Mouse (Mus musculus): Measurements from ENCODE around the gene Tbx6.

Tbx6 gene

GRCm38 (mm10) chr7:126780971-126781635 lies at the start of gene Tbx6:
Tbx6 (plus strand) TSS chr7:126781483.
- no peak for DNase-seq (ENCODE audit: low read depth)

GRCm38 (mm10) chr7:126736122-126736521 lies 45.2 kb upstream of the Tbx6 start:
- DNase-seq (ENCODE audit: low read depth): no peak

GRCm38 (mm10) chr7:126739551-126739950 lies 41.7 kb upstream of the Tbx6 start:
- DNase-seq (ENCODE audit: low read depth): no peak

GRCm38 (mm10) chr7:126740132-126740735 lies 41.0 kb upstream of the Tbx6 start:
- DNase-seq (ENCODE audit: low read depth): no peak

GRCm38 (mm10) chr7:126740977-126741376 lies 40.3 kb upstream of the Tbx6 start:
- no peak for DNase-seq (ENCODE audit: low read depth)

- DNase-seq (ENCODE audit: low read depth): no peak
Measured at GRCm38 (mm10) chr7:126741452-126741851, 39.8 kb upstream of the Tbx6 start.

GRCm38 (mm10) chr7:126741964-126742482 lies 39.3 kb upstream of the Tbx6 start:
- DNase-seq (ENCODE audit: low read depth): no peak

- DNase-seq (ENCODE audit: low read depth): no peak
Measured at GRCm38 (mm10) chr7:126746066-126746465, 35.2 kb upstream of the Tbx6 start.

GRCm38 (mm10) chr7:126746798-126747197 lies 34.5 kb upstream of the Tbx6 start:
- DNase-seq (ENCODE audit: low read depth): no peak

GRCm38 (mm10) chr7:126748824-126749223 lies 32.5 kb upstream of the Tbx6 start:
- DNase-seq (ENCODE audit: low read depth): no peak

- no peak for DNase-seq (ENCODE audit: low read depth)
Measured at GRCm38 (mm10) chr7:126749582-126750343, 31.5 kb upstream of the Tbx6 start.

- DNase-seq (ENCODE audit: low read depth): peak; percentile 93
Measured at GRCm38 (mm10) chr7:126754866-126755265, 26.4 kb upstream of the Tbx6 start.

GRCm38 (mm10) chr7:126758539-126758938 lies 22.7 kb upstream of the Tbx6 start:
- DNase-seq (ENCODE audit: low read depth): no peak

- peak; percentile 94 for DNase-seq (ENCODE audit: low read depth)
Measured at GRCm38 (mm10) chr7:126759050-126759671, 22.1 kb upstream of the Tbx6 start, which contains the start of gene Mapk3. Mapk3 (plus strand) TSS chr7:126759601.

- DNase-seq (ENCODE audit: low read depth): no peak
Measured at GRCm38 (mm10) chr7:126759672-126760390, 21.5 kb upstream of the Tbx6 start.

- peak; percentile 87 for DNase-seq (ENCODE audit: low read depth)
Measured at GRCm38 (mm10) chr7:126760391-126760802, 20.9 kb upstream of the Tbx6 start.

GRCm38 (mm10) chr7:126760956-126761355 lies 20.3 kb upstream of the Tbx6 start:
- no peak for DNase-seq (ENCODE audit: low read depth)

GRCm38 (mm10) chr7:126761529-126762067 lies 19.7 kb upstream of the Tbx6 start:
- no peak for DNase-seq (ENCODE audit: low read depth)

- no peak for DNase-seq (ENCODE audit: low read depth)
Measured at GRCm38 (mm10) chr7:126762471-126763008, 18.7 kb upstream of the Tbx6 start.

- no peak for DNase-seq (ENCODE audit: low read depth)
Measured at GRCm38 (mm10) chr7:126765540-126765939, 15.7 kb upstream of the Tbx6 start.

GRCm38 (mm10) chr7:126766201-126766600 lies 15.1 kb upstream of the Tbx6 start, which contains the start of gene Gdpd3:
Gdpd3 (plus strand) TSS chr7:126766334.
- DNase-seq (ENCODE audit: low read depth): no peak
